Comparison of ENCODE assay signal across 8 mouse cellular contexts in the genomic region with DNA sequence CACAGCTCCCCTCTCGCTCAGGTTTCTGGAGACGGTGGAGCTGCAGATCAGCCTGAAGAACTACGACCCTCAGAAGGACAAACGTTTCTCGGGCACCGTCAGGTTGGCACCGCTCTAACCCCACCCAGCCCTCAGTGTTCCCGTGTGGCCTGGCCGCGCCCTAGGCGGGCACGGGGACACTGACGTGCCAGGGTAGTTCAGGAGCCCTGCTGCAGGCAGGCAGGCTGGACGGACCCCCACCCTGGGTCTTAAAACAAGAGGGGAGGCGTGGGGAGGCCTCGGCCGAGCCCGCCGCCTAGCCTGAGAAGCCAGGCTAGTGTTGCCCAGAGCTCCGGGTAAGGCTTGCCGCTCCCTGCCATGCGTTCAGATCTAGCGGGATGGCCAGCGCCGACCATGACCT. TPM values are rescaled to one million over a fixed set of nuclear protein-coding genes. Genes with fewer than 3 reads are reported as not detected.
DNase-seq lines count a peak whose midpoint lies in the region; ATAC-seq lines count a peak whose summit lies in the region.

No protein-coding gene starts in this region.

- H3K4me3 ChIP-seq in forebrain, embryonic 11.5 days (ENCODE audit: low read depth, low read length) = peak overlapping the region; percentile 93
- peak overlapping the region; percentile 93 for H3K4me3 ChIP-seq in limb, embryonic 12.5 days (replicated peaks)
- H3K4me3 ChIP-seq in neural tube, embryonic 11.5 days (ENCODE audit: low read depth, low read length) = peak overlapping the region; percentile 96

- H3K9me3 ChIP-seq in forebrain, embryonic 11.5 days (ENCODE audit: control insufficient read depth, low read length) = no peaks in the 10 kb centered on the region; the same call in 1 of the 2 replicates
- peaks cover 6% of the 10 kb centered on the region; the same call in 1 of the 2 replicates for H3K9me3 ChIP-seq in limb, embryonic 12.5 days
- H3K9me3 ChIP-seq in neural tube, embryonic 11.5 days (ENCODE audit: control insufficient read depth, low read length) = no peaks in the 10 kb centered on the region

- peak overlapping the region; percentile 89 for H3K4me2 ChIP-seq in forebrain, embryonic 11.5 days (ENCODE audit: low read depth, low read length, severe bottlenecking)
- H3K4me2 ChIP-seq in limb, embryonic 12.5 days = peak overlapping the region; percentile 91
- H3K4me2 ChIP-seq in neural tube, embryonic 11.5 days (ENCODE audit: low read depth) = peak overlapping the region; percentile 91

- H3K27ac ChIP-seq in forebrain, embryonic 11.5 days (ENCODE audit: low read depth, low read length) = peak overlapping the region; percentile 94
- peak overlapping the region; percentile 98 for H3K27ac ChIP-seq in limb, embryonic 12.5 days
- H3K27ac ChIP-seq in neural tube, embryonic 11.5 days (ENCODE audit: low read depth, low read length) = peak overlapping the region; percentile 93

- DNase-seq in adrenal gland, postnatal 10 days = peak; percentile 55
- no peak for DNase-seq in adrenal gland, adult (ENCODE audit: inconsistent age in 2 of 2, low spot score in 1 of 2)
- DNase-seq in A20 (ENCODE audit: low read depth, low spot score) = peak; percentile 34
- peak; percentile 69 for DNase-seq in forebrain, embryonic 11.5 days (ENCODE audit: low spot score)
- DNase-seq in neural tube, embryonic 11.5 days (ENCODE audit: low spot score) = no peak
- no peak for DNase-seq in ovary, postnatal 10 days (ENCODE audit: low spot score)
- no peak for DNase-seq in urinary bladder, postnatal 14 days (ENCODE audit: low spot score)

- H3K9ac ChIP-seq in forebrain, embryonic 11.5 days (ENCODE audit: low read length) = peak overlapping the region; percentile 99
- peak overlapping the region; percentile 99 for H3K9ac ChIP-seq in limb, embryonic 12.5 days (replicated peaks)
- H3K9ac ChIP-seq in neural tube, embryonic 11.5 days (ENCODE audit: low read length) = peak overlapping the region; percentile 99

- peak; percentile 14; the same call in 1 of the 2 replicates for ATAC-seq in forebrain, embryonic 11.5 days (replicated peaks; ENCODE audit: low FRiP score)
- no peak for ATAC-seq in limb, embryonic 12.5 days (ENCODE audit: insufficient number of reproducible peaks, insufficient read depth, low FRiP score, low TSS enrichment, low read depth)
- ATAC-seq in neural tube, embryonic 11.5 days (ENCODE audit: insufficient read depth, low FRiP score, low TSS enrichment) = peak; percentile 32; the same call in 1 of the 2 replicates

- 1% methylated on average over 25 of the region's 25 CpGs for WGBS in forebrain, embryonic 11.5 days
- WGBS in limb, embryonic 12.5 days = 0% methylated on average over 25 of the region's 25 CpGs
- WGBS in neural tube, embryonic 11.5 days = 0% methylated on average over 25 of the region's 25 CpGs

- H3K36me3 ChIP-seq in forebrain, embryonic 11.5 days (ENCODE audit: control insufficient read depth, insufficient read depth, low read length) = peaks cover 2% of the 10 kb centered on the region; the same call in 1 of the 2 replicates
- peaks cover 71% of the 10 kb centered on the region for H3K36me3 ChIP-seq in limb, embryonic 12.5 days
- peaks cover 2% of the 10 kb centered on the region for H3K36me3 ChIP-seq in neural tube, embryonic 11.5 days (ENCODE audit: control insufficient read depth, insufficient read depth, low read length)

- H3K4me1 ChIP-seq in forebrain, embryonic 11.5 days (replicated peaks; ENCODE audit: control insufficient read depth, insufficient read depth, low read length) = 0 out of 2 replicates have a peak, but pooled peaks cover 12% of the 10 kb centered on the region
- peaks cover 53% of the 10 kb centered on the region for H3K4me1 ChIP-seq in limb, embryonic 12.5 days (replicated peaks)
- peaks cover 19% of the 10 kb centered on the region for H3K4me1 ChIP-seq in neural tube, embryonic 11.5 days (ENCODE audit: control insufficient read depth, insufficient read depth, low read length)

- H3K27me3 ChIP-seq in forebrain, embryonic 11.5 days (ENCODE audit: control insufficient read depth, insufficient read depth, low read length) = no peaks in the 10 kb centered on the region
- H3K27me3 ChIP-seq in limb, embryonic 12.5 days = no peaks in the 10 kb centered on the region
- H3K27me3 ChIP-seq in neural tube, embryonic 11.5 days (ENCODE audit: control insufficient read depth, insufficient read depth, low read length) = no peaks in the 10 kb centered on the region

RNA-seq across cellular contexts. Expression of a gene that starts 0.7 kb away (rescaled TPM):
- 100 to 1,000 TPM; 948 to 951 TPM for total RNA-seq in adrenal gland, postnatal 10 days (2021)
- polyA plus RNA-seq in forebrain, embryonic 11.5 days (2014; fragmentation: Nextera tagmentation; extraction: Ambion mirVana) = 468 and 490 TPM in 2 replicates
- 535 and 537 TPM in 2 replicates for polyA plus RNA-seq in limb, embryonic 12.5 days (2016; fragmentation: Nextera tagmentation; extraction: Ambion mirVana)
- polyA plus RNA-seq in neural tube, embryonic 11.5 days (2014; fragmentation: Nextera tagmentation; extraction: Ambion mirVana) = 478 TPM in 2 replicates

RNA-seq across cellular contexts. Expression of a gene that starts 15.6 kb away (rescaled TPM):
- 10 to 100 TPM; 24.2 to 36.2 TPM for total RNA-seq in adrenal gland, postnatal 10 days (2021)
- 28.0 and 32.3 TPM in 2 replicates for polyA plus RNA-seq in forebrain, embryonic 11.5 days (2014; fragmentation: Nextera tagmentation; extraction: Ambion mirVana)
- 36.5 and 44.5 TPM in 2 replicates for polyA plus RNA-seq in limb, embryonic 12.5 days (2016; fragmentation: Nextera tagmentation; extraction: Ambion mirVana)
- 23.2 and 23.7 TPM in 2 replicates for polyA plus RNA-seq in neural tube, embryonic 11.5 days (2014; fragmentation: Nextera tagmentation; extraction: Ambion mirVana)

RNA-seq across cellular contexts. Expression of a gene that starts 21.7 kb away (rescaled TPM):
- 10 to 100 TPM; 12.8 to 13.5 TPM for total RNA-seq in adrenal gland, postnatal 10 days (2021)
- 5.6 and 5.8 TPM in 2 replicates for polyA plus RNA-seq in forebrain, embryonic 11.5 days (2014; fragmentation: Nextera tagmentation; extraction: Ambion mirVana)
- 11.3 and 13.2 TPM in 2 replicates for polyA plus RNA-seq in limb, embryonic 12.5 days (2016; fragmentation: Nextera tagmentation; extraction: Ambion mirVana)
- polyA plus RNA-seq in neural tube, embryonic 11.5 days (2014; fragmentation: Nextera tagmentation; extraction: Ambion mirVana) = 4.5 and 4.6 TPM in 2 replicates

RNA-seq across cellular contexts. Expression of a gene that starts 36.1 kb away (rescaled TPM):
- under 1 TPM; 0.33 to 1.00 TPM for total RNA-seq in adrenal gland, postnatal 10 days (2021)
- 2.6 and 4.2 TPM in 2 replicates for polyA plus RNA-seq in forebrain, embryonic 11.5 days (2014; fragmentation: Nextera tagmentation; extraction: Ambion mirVana)
- 6.3 and 8.6 TPM in 2 replicates for polyA plus RNA-seq in limb, embryonic 12.5 days (2016; fragmentation: Nextera tagmentation; extraction: Ambion mirVana)
- polyA plus RNA-seq in neural tube, embryonic 11.5 days (2014; fragmentation: Nextera tagmentation; extraction: Ambion mirVana) = 3.3 and 5.0 TPM in 2 replicates

Comparison
In these comparisons a context has a peak if more than half of its experiments do, and no peak if none do; other contexts are left out.
1. DNase-seq: peak in adrenal gland, postnatal 10 days (single experiment), A20 (single experiment) and forebrain, embryonic 11.5 days (single experiment); none in adrenal gland, adult (0 of 2), neural tube, embryonic 11.5 days (single experiment), ovary, postnatal 10 days (single experiment) and urinary bladder, postnatal 14 days (single experiment).
2. Peak in every context shown above with its lines, with median percentiles within 50 percentile points of each other: H3K27ac ChIP-seq, H3K4me2 ChIP-seq, H3K4me3 ChIP-seq and H3K9ac ChIP-seq.